Mouse (Mus musculus): ENCODE measurements at regions not wholly inside any gene's neighbourhood (a gene's known extent, or its start where the extent isn't known, plus 50 kb on each side); places are given as distances from the start of the nearest gene placed in this dataset.

DNA sequence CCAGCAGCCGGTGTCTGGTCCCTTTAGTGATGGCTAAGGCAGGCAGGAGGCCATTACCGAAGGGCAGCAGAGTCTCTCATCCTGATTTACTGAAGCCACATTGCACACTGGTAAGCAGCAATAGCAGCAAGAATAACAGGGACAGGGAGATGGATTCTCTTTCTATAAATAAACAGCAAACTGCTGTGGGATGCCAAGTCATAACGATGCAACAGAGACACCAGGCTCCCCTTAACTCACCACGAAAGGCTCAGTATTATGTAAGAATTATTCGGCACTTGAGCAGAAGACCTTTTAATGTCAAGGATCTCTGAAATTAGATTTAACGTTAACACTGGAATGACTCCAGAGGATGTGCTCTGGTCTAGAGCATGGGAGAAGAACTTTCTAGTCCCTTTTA, 202.1 kb downstream of the Ddx10 start:
- H3K9me3 ChIP-seq (ENCODE audit: control insufficient read depth, low read length), result no peaks in the 10 kb centered on the region
- no peaks in the 10 kb centered on the region for H3K27me3 ChIP-seq (ENCODE audit: control insufficient read depth, insufficient read depth, low read length)
- no peak overlapping the region for H3K9ac ChIP-seq (ENCODE audit: low read length)
- 84% methylated on average over 6 of the region's 6 CpGs for WGBS
- ATAC-seq (ENCODE audit: insufficient number of reproducible peaks, low FRiP score, low TSS enrichment, low read depth), result no peak
- no peak overlapping the region for H3K27ac ChIP-seq (replicated peaks; ENCODE audit: low read depth, low read length)
- H3K4me2 ChIP-seq (ENCODE audit: low read depth, severe bottlenecking), result no peak overlapping the region
- DNase-seq (ENCODE audit: low spot score), result no peak
- no peak overlapping the region for H3K4me3 ChIP-seq (ENCODE audit: low read depth, low read length)
- H3K4me1 ChIP-seq (ENCODE audit: control insufficient read depth, insufficient read depth, low read length), result no peaks in the 10 kb centered on the region
- H3K36me3 ChIP-seq (ENCODE audit: control insufficient read depth, insufficient read depth, low read length), result no peaks in the 10 kb centered on the region

DNA sequence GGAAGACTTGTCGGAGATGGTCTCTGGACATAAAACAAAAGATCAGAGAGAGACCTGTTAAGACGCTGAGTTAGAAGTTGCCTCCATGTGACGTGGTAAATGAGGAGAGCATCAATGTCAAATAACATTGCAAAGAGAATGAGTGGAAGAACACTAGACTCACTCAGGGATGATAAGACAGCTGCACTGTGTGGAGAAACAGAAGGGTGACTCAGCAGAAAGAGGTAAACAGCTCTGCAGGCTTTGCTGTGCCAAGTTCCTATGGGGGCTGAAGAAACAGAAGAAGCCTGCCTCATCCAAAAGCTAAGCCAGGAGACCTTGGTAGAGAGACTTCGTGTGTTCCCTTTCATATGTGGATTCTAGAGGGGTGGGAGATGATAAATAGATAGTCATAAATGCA, 214.1 kb downstream of the Ddx10 start:
- H3K27me3 ChIP-seq (ENCODE audit: control insufficient read depth, insufficient read depth, low read length), result no peaks in the 10 kb centered on the region
- no peaks in the 10 kb centered on the region for H3K9me3 ChIP-seq (ENCODE audit: control insufficient read depth, low read length)
- no peaks in the 10 kb centered on the region for H3K36me3 ChIP-seq (ENCODE audit: control insufficient read depth, insufficient read depth, low read length)
- H3K4me1 ChIP-seq (ENCODE audit: control insufficient read depth, insufficient read depth, low read length), result no peaks in the 10 kb centered on the region
- H3K9ac ChIP-seq (ENCODE audit: low read length), result no peak overlapping the region
- no peak overlapping the region for H3K4me3 ChIP-seq (ENCODE audit: low read depth, low read length)
- 88% methylated on average over 4 of the region's 4 CpGs for WGBS
- no peak for ATAC-seq (ENCODE audit: insufficient number of reproducible peaks, low FRiP score, low TSS enrichment, low read depth)
- DNase-seq (ENCODE audit: low spot score), result no peak
- no peak overlapping the region for H3K4me2 ChIP-seq (ENCODE audit: low read depth, severe bottlenecking)
- no peak overlapping the region for H3K27ac ChIP-seq (replicated peaks; ENCODE audit: low read depth, low read length)

DNA sequence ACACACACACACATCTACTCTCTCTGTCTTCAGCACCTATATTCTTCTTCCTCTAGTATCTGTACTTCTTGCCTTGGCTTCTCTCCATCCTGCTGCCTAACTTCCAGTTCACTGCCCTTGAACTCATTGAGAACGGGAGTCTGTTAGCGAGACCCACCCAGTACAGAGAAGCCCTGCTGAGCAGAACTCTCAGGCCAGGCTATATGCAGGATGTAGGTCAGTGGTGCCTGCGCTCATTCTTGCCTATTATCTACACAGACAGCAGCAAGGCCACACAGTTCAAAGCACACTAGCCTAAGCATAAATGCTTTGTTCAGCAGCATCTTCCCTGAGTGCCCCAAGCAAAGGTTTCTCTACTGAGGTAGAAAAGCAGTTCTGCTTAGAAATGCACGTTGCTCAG, 225.8 kb downstream of the Ddx10 start:
- Histone ChIP-seq H3K9me3 (ENCODE audit: control insufficient read depth, low read length) (no peaks in the 10 kb centered on the region), H3K4me1 (ENCODE audit: control insufficient read depth, insufficient read depth, low read length) (no peaks in the 10 kb centered on the region), H3K4me3 (ENCODE audit: low read depth, low read length) (no peak overlapping the region), H3K27me3 (ENCODE audit: control insufficient read depth, insufficient read depth, low read length) (no peaks in the 10 kb centered on the region), H3K9ac (ENCODE audit: low read length) (no peak overlapping the region), H3K27ac (replicated peaks; ENCODE audit: low read depth, low read length) (no peak overlapping the region), H3K4me2 (ENCODE audit: low read depth, severe bottlenecking) (no peak overlapping the region), H3K36me3 (ENCODE audit: control insufficient read depth, insufficient read depth, low read length) (no peaks in the 10 kb centered on the region)
- 82% methylated on average over 4 of the region's 4 CpGs for WGBS
- DNase-seq (ENCODE audit: low spot score), result no peak
- ATAC-seq (ENCODE audit: insufficient number of reproducible peaks, low FRiP score, low TSS enrichment, low read depth), result no peak

- Histone ChIP-seq H3K4me1 (ENCODE audit: control insufficient read depth, insufficient read depth, low read length) (no peaks in the 10 kb centered on the region), H3K4me3 (ENCODE audit: low read depth, low read length) (no peak overlapping the region), H3K9ac (ENCODE audit: low read length) (no peak overlapping the region), H3K36me3 (ENCODE audit: control insufficient read depth, insufficient read depth, low read length) (no peaks in the 10 kb centered on the region), H3K4me2 (ENCODE audit: low read depth, severe bottlenecking) (no peak overlapping the region), H3K9me3 (ENCODE audit: control insufficient read depth, low read length) (no peaks in the 10 kb centered on the region), H3K27ac (replicated peaks; ENCODE audit: low read depth, low read length) (no peak overlapping the region), H3K27me3 (ENCODE audit: control insufficient read depth, insufficient read depth, low read length) (no peaks in the 10 kb centered on the region)
- 89% methylated on average over 9 of the region's 9 CpGs for WGBS
- DNase-seq (ENCODE audit: low spot score), result no peak
- ATAC-seq (ENCODE audit: insufficient number of reproducible peaks, low FRiP score, low TSS enrichment, low read depth), result no peak
Observed at GRCm38 (mm10) chr9:53010741-53011140, 237.1 kb downstream of the Ddx10 start.

GRCm38 (mm10) chr9:53007395-53007794, 240.5 kb downstream of the Ddx10 start:
- DNase-seq (ENCODE audit: low spot score), result no peak
- WGBS, result 91% methylated on average over 10 of the region's 10 CpGs
- no peak for ATAC-seq (ENCODE audit: insufficient number of reproducible peaks, low FRiP score, low TSS enrichment, low read depth)
- Histone ChIP-seq H3K4me1 (ENCODE audit: control insufficient read depth, insufficient read depth, low read length) (no peaks in the 10 kb centered on the region), H3K9me3 (ENCODE audit: control insufficient read depth, low read length) (no peaks in the 10 kb centered on the region), H3K27me3 (ENCODE audit: control insufficient read depth, insufficient read depth, low read length) (no peaks in the 10 kb centered on the region), H3K4me2 (ENCODE audit: low read depth, severe bottlenecking) (no peak overlapping the region), H3K36me3 (ENCODE audit: control insufficient read depth, insufficient read depth, low read length) (no peaks in the 10 kb centered on the region), H3K9ac (ENCODE audit: low read length) (no peak overlapping the region), H3K27ac (replicated peaks; ENCODE audit: low read depth, low read length) (no peak overlapping the region), H3K4me3 (ENCODE audit: low read depth, low read length) (no peak overlapping the region)

- Histone ChIP-seq H3K36me3 (ENCODE audit: control insufficient read depth, insufficient read depth, low read length) (no peaks in the 10 kb centered on the region), H3K27me3 (ENCODE audit: control insufficient read depth, insufficient read depth, low read length) (no peaks in the 10 kb centered on the region), H3K27ac (replicated peaks; ENCODE audit: low read depth, low read length) (no peak overlapping the region), H3K4me3 (ENCODE audit: low read depth, low read length) (no peak overlapping the region), H3K4me2 (ENCODE audit: low read depth, severe bottlenecking) (no peak overlapping the region), H3K4me1 (ENCODE audit: control insufficient read depth, insufficient read depth, low read length) (no peaks in the 10 kb centered on the region), H3K9me3 (ENCODE audit: control insufficient read depth, low read length) (no peaks in the 10 kb centered on the region), H3K9ac (ENCODE audit: low read length) (no peak overlapping the region)
- WGBS, result 58% methylated on average over 1 of the region's 1 CpGs
- DNase-seq (ENCODE audit: low spot score), result no peak
- ATAC-seq (ENCODE audit: insufficient number of reproducible peaks, low FRiP score, low TSS enrichment, low read depth), result no peak
Observed at GRCm38 (mm10) chr9:53006085-53006484, 241.8 kb downstream of the Ddx10 start.

DNA sequence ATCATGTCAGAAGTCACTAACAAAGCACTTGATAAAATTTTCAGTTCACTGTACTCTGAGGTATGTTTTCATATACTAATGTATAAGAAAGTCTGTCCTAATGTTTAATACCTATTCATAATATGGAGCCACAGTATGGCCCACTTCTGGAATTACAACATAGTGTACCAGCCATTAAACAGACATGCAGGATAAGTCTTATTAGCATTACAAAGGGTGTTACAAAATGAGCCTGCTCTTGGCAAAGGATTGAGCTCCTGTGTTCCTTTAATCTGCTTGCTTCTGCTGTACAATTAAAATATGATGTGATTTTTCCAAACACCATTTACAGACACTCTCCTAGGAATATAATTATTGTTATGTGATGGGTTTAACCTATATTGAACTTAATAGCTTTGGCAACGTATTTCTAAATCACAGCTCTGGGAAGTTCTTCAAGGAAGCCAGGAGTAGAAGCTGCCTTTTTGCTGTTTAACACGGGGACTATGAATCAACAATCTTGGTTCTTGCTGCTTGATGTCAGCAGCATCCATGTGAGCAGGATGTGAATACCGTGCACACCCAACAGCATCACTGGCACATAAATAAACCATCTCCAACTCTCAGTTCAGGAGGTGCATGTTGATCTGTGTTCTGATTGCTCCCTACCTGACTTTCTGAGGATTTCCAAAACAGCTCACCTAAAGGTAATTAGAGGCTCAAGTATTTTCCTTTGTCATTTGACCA, 243.4 kb downstream of the Ddx10 start:
- Histone ChIP-seq H3K27ac (replicated peaks; ENCODE audit: low read depth, low read length) (no peak overlapping the region), H3K4me3 (ENCODE audit: low read depth, low read length) (no peak overlapping the region), H3K4me1 (ENCODE audit: control insufficient read depth, insufficient read depth, low read length) (no peaks in the 10 kb centered on the region), H3K27me3 (ENCODE audit: control insufficient read depth, insufficient read depth, low read length) (no peaks in the 10 kb centered on the region), H3K36me3 (ENCODE audit: control insufficient read depth, insufficient read depth, low read length) (no peaks in the 10 kb centered on the region), H3K9me3 (ENCODE audit: control insufficient read depth, low read length) (no peaks in the 10 kb centered on the region), H3K4me2 (ENCODE audit: low read depth, severe bottlenecking) (no peak overlapping the region), H3K9ac (ENCODE audit: low read length) (no peak overlapping the region)
- 77% methylated on average over 3 of the region's 3 CpGs for whole genome bisulfite sequencing
- DNase-seq (ENCODE audit: low spot score), result no peak
- no peak for ATAC-seq (ENCODE audit: insufficient number of reproducible peaks, low FRiP score, low TSS enrichment, low read depth)

DNA sequence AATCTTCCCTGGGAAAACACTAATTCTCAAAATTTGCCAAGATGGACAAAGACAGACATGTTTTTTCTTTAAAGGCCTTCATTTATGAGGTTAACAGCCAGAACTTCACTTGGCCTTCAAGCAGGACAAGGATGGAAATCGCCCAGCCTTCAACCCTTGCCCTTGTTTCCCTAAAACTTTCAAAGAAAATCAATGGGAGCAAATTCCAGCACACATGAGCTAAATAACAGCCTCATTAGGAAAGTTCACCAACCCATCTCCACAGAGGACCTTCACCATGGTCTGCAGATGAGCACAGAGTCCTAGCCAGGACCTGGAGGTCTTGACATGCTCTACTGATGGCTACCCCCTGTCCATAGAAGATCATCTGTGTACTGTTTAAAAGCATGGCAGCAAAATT, 271.8 kb downstream of the Ddx10 start:
- H3K27me3 ChIP-seq (ENCODE audit: control insufficient read depth, insufficient read depth, low read length), result no peaks in the 10 kb centered on the region
- no peaks in the 10 kb centered on the region for H3K4me1 ChIP-seq (ENCODE audit: control insufficient read depth, insufficient read depth, low read length)
- no peak overlapping the region for H3K4me2 ChIP-seq (ENCODE audit: low read depth, severe bottlenecking)
- H3K9me3 ChIP-seq (ENCODE audit: control insufficient read depth, low read length), result no peaks in the 10 kb centered on the region
- H3K9ac ChIP-seq (ENCODE audit: low read length), result no peak overlapping the region
- no peak overlapping the region for H3K27ac ChIP-seq (replicated peaks; ENCODE audit: low read depth, low read length)
- no peaks in the 10 kb centered on the region for H3K36me3 ChIP-seq (ENCODE audit: control insufficient read depth, insufficient read depth, low read length)
- no peak overlapping the region for H3K4me3 ChIP-seq (ENCODE audit: low read depth, low read length)
- DNase-seq (ENCODE audit: low spot score), result no peak
- WGBS, result 91% methylated on average over 1 of the region's 1 CpGs
- no peak for ATAC-seq (ENCODE audit: insufficient number of reproducible peaks, low FRiP score, low TSS enrichment, low read depth)

DNA sequence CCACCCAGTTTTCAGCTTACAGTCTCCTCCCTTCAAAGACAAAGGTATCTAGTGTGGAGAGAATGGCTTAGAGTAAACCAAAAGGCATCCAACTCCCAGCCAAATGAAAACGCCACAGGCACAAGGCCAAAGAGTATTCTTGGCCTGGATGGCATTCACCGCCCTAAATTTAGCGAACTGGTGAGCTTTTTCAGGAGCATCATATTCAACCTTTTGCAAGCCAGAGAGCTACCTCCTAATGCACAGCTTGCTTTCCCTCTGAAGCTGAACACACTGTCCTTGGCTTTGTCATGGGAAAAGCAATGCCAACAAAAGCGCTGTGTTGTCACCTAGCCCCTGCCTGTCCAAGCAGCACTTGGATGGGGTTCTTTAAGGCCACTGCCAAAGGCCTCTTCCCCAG, 282.2 kb downstream of the Ddx10 start:
- 93% methylated on average over 4 of the region's 4 CpGs for WGBS
- no peak overlapping the region for H3K27ac ChIP-seq (replicated peaks; ENCODE audit: low read depth, low read length)
- H3K4me1 ChIP-seq (ENCODE audit: control insufficient read depth, insufficient read depth, low read length), result no peaks in the 10 kb centered on the region
- no peaks in the 10 kb centered on the region for H3K9me3 ChIP-seq (ENCODE audit: control insufficient read depth, low read length)
- H3K36me3 ChIP-seq (ENCODE audit: control insufficient read depth, insufficient read depth, low read length), result no peaks in the 10 kb centered on the region
- H3K9ac ChIP-seq (ENCODE audit: low read length), result no peak overlapping the region
- ATAC-seq (ENCODE audit: insufficient number of reproducible peaks, low FRiP score, low TSS enrichment, low read depth) (no peak), DNase-seq (ENCODE audit: low spot score) (no peak)
- no peaks in the 10 kb centered on the region for H3K27me3 ChIP-seq (ENCODE audit: control insufficient read depth, insufficient read depth, low read length)
- H3K4me3 ChIP-seq (ENCODE audit: low read depth, low read length), result no peak overlapping the region
- H3K4me2 ChIP-seq (ENCODE audit: low read depth, severe bottlenecking), result no peak overlapping the region

All from limb, embryonic 11.5 days (tissue).